Mouse (Mus musculus) kidney, adult 18-20 months (tissue): ENCODE measurements at regions not wholly inside any gene's neighbourhood (a gene's known extent, or its start where the extent isn't known, plus 50 kb on each side); places are given as distances from the start of the nearest gene placed in this dataset.

Experiments
- DNase-seq: peaks from one replicate; pipeline ENCODE4 v3.0.0; 2021

DNA sequence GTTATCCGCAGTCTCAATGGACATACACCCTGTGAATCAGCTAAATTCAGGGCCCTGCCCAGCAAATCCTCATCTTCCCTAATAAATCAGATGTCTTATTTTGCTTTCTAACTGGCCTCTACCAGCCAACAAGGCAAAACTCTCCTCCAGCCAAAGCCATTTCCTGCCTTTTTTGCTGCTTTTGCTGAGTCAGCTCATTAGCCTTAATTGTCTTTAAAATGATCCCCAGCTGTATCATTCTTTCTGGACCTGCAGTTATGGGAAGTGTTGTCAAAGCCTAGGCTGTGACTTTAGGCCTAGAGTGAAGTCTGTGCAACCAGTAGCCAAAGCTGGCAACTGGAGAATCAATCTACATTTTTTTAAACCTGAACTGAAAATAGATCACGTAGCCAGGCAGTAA lies 81.4 kb downstream of the Mtpn start:
- DNase-seq = no peak

DNA sequence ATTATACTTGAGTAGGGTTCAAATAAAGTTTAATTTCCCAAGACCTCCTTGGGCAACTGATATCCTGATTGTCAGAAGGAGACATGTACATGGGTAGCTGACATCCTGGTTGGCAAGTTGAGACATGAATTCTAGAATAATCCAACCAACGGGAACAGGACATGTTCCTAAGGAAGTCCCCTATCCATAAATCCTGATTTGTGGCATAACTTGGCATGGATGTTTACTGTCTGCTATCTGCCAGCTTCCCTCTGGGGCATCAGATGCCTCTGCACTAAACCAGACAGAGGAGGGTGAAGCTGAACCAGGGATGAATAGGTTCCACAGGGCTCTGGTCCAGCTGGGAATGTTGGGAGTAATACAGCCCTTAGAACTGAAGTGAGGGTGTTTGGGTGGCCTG lies 94.7 kb downstream of the Mtpn start:
- DNase-seq = no peak

DNA sequence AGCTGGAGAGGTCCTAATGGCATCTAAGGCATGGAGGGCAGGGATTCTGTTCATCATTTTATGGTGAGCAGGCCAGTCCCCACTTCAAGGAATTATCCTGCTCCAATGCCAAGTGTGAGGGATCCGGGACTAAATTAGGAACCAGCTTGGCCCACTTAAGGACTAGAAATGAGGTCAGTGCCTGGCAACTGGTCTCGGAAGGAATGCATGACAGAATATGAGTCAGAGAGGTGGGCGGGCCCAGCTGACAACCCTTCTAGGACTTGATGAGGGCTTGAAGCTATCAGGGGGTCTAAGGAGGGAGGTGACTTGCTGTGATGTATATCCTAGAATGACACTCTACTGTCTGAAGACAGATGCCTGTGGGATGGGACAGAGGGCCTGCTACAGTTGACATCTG lies 100.4 kb upstream of the Fam180a start:
- no peak for DNase-seq

DNA sequence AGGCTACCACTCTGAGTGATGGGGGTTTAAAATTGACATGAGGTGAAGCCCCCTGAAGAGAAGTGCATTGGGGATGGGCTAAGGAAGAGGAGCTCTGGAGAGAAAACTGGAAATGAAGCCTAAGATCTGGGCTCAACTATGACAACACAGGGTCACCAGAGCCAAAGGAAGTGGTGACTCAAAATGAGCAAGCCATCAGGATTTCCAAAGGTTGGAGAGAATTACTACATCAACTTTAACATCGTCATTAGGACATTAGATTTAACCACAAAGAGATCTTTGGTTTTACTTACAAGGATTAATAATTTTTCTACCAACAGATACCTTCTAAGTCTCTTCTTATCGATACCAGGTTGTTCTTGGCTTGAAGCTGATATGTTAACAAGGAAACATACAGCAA lies 98.6 kb upstream of the Fam180a start:
- no peak for DNase-seq

DNA sequence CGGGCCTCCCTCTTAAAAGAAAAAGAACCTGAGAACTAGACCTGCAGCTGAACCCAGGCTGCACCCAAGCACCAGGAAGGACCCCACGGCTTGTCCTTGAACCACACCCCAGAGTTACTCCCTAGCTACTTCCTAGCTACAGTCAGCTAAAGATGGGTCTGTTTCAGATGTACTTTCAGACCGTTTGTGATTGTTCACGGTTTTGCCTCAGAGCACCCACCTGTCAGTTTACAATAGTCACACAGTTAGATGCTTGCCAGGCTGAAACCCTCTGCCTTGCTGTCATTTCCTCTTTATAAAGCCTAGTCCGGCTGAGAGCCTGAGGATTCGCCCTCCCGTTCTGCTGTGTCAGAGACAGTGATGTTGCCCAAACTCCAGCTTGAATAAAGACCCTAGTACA lies 95.0 kb upstream of the Fam180a start:
- DNase-seq = no peak

DNA sequence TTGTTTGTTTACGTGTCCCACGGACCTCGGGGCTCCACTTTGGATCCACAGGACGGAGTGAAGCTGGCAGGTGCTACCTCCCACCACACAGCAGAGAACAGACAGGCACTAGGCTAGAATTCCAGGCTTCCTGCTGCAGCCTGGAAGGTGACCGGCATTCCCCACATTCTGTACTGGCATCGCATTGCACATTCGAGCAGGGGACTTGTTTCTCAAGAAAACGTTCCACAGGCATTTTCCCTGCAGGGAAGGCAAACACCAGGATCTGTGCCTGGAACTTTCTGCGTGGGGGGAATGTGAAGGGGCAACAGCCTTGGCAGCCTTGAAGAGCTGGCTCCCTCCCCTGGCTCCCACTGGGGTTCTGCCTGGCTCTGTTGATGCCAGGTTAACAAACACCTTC lies 79.1 kb upstream of the Fam180a start:
- no peak for DNase-seq

DNA sequence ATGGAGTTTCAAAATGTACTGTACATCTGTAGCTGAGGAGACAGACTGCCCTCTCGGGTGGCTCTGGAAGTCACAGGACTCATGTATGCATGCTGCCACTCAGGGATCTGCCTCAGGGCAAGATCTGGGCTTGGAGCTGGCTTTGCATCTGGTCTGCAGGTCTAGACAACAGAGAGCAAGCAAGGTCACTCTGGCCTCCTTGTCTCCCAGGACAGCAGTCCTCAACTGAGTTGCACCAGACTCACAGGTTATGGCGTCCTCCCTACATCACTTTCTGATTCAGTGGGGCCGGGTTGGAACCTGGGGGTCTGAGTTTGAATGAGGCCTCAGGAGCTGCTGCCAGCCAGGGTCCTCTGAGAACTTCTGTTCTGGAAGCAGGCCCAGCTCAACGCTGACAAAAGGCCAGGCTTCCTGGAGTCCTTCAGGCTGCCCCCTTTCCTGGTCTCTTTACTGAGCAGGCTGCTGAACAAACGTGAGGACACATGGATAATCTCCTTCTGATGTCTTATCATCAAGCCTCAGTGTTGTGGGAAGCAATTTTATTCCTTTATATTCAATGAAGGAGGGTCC lies 77.5 kb upstream of the Fam180a start:
- DNase-seq = no peak

DNA sequence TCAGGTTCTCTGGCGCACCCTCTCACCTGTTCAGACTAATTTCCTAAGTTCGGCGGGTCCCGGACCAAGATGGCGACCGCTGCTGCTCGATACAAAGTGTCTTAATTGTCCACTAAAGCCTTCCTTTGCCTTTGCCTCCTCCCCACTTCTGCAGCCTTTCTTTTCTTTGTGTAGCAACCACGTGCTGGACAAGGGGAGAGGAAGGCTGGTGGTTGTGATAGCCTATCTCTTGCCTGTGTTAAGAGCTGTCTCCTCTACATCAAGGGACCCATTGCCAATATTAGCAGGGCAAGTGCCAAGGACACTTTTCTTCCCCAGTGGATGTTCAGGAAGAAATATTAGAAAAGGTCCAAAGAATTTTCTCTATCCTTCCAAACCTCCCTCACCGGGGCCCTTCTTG lies 69.8 kb upstream of the Fam180a start:
- DNase-seq = no peak

DNA sequence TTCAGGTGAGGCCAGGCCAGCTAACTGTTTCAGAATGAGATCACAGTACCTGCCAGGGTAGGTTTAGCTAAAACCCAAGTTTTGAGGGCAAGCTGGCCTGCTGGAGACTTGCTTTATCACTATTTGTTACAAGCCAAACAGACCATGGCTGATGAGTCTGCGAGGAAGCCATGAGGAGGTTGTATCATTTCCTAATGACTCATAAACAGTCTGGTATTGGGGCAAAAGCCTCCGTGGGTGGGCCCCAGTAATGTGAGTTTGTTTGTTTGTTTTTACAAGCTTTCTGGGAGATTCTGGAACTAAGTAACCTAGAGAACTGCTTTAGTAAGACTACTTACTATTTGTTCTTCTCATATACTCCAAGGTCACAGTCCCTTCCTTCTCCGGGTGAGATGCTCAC lies 62.9 kb upstream of the Fam180a start:
- no peak for DNase-seq

DNA sequence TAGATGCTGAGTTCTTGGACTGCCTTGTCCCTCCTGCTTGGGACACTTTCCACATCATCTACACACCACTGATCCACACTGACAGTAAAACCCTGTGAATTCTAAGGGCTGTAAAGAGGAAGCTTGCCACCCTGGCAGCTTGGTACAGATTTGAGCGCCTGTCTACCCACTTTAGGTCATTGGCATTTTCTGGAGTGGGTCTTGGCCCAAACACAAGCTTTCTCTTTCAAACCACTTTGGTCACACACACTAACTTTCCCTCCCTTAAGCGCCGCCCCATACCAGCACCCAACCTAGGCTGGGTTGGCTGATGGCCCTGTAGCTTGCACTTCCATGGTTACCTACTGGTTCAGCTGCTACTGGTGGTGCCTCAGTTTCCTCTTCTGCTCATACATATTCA lies 55.6 kb upstream of the Fam180a start:
- no peak for DNase-seq

DNA sequence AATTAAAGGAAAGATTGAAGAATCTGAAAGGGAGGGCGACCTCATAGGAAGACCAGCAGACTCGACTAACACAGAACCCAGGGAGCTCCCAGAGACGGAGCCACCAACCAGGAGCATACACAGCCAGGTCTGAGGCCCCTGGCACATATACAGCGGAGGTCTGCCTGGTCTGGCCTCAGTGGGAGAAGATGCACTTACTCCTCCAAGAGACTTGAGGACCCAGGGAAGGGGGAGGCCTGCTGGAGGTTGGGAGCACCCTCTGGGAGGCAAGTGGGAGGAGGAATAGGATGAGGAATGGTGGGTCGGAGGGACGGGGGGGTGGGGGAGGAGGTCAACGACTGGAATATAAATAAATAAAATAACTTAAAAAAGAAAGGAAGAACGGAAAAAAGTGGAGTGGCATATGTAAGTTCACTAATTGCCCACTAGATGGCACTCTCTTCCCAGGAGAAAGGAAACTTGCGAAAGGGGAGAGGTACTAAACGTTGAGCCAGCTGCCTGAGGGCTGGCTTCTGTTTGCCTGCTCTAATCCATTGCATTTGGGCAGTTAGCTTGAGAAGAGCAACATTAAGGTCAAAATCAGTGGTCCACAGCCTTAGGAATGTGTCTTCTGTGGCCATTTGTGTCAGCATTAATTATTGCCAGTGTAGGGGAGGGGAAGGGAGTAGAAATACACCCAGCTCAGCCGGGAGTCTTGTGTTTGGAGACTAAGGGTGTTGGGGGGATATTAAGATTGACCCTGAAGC lies 55.0 kb upstream of the Fam180a start:
- DNase-seq = peak; percentile 32

DNA sequence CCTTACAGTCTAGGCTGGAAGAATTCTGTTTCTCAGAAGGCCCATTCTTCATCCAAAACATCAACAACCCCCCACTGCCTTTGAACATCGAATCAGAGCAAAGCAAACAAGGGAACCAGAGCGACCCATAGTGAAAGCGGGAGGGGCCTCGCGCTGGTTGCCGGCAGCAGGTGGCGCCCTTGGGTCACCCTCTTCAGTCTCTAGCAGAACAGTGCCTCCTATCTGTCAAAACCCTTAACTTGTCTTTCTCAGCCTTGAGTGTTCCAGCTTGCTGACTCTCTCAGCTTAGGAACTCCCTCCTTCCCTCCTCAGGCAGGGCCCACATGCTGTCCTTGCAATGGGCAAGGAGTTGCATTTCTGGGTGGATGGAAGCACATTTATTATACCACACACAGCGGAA lies 53.9 kb upstream of the Fam180a start:
- peak; percentile 84 for DNase-seq

DNA sequence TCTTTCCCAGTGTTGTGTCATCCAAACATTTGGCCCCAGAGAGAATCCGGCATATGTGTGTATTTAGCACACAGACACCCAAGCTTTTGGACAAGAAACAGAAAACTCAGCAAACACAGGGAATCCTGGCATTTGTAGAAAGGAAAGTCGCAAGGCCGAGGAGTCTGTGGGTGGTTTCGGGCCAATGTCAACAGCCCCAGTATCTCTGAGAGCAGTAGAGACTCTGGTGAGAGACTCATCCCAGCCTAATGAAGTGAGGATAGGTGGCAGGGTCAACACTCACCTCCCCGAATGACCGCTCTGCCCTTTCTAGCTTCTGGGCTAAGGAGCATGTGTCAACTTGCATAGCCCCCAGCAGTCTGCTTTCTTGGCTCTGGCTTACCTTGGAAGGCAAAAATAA lies 52.9 kb upstream of the Fam180a start:
- no peak for DNase-seq

DNA sequence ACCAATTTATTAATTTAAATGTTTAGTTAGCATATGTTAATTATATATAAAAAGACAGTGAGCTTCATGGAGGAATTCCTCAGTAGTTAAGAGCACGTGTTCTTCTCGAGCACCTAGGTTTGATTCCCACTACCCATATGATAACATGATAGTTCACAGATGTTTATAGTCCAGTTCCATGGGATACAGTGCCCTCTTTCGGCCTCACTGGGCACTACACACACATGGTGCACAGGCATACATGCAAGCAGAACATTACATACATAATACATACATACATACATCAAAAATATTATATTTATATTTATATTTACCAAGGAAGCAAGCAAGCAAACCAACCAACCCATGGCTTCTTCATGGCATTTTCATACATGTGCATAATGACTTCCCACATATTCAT lies 51.6 kb upstream of the Fam180a start:
- no peak for DNase-seq

DNA sequence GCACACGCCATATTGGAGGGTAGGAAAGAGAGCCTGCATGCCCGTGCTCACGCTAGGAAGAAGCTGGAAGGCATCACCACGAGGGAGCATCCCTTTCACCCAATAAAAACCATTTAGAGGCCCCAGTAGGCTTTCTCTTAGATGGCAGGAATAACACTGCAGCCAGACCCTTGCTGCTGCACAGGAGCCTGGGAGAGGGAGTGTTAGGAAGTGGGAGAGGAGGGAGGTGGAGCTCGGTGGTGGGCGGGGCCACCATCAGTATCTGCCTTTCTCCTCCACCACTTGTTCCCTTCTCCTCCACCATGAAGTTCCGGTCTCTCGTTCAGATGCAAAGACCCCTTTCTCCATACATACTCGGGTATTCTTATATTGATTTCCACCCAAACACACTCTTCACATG lies 50.6 kb upstream of the Fam180a start:
- DNase-seq = no peak
